ENCODE assay signal across 9 mouse cellular contexts in genomic region chr4:141078510-141079137, GRCm38 (mm10). TPM values are rescaled to one million over a fixed set of nuclear protein-coding genes. Genes with fewer than 3 reads are reported as not detected.
A peak's percentile ranks its signal among the peaks of the same experiment; 100 is the strongest.
DNase-seq lines count a peak whose midpoint lies in the region; ATAC-seq and TF ChIP-seq lines count a peak whose summit lies in the region.
"Had no signal": no experiment of that assay in that cellular context is flagged by ENCODE, and none has a peak within 500 bp of the region (broad histone marks: within the 10 kb centered on the region; RNA-seq: fewer than 3 reads in every experiment).

No protein-coding gene starts in this region.

- no peak overlapping the region for H3K9ac ChIP-seq in lung, embryonic 14.5 days
- no peak overlapping the region for H3K9ac ChIP-seq in intestine, embryonic 14.5 days (ENCODE audit: low read length)

- H3K4me1 ChIP-seq in cerebellum, adult 2 months (ENCODE audit: control insufficient read depth, insufficient read depth, low read length): peaks cover 9% of the 10 kb centered on the region
- peaks cover 7% of the 10 kb centered on the region; the same call in 1 of the 2 replicates for H3K4me1 ChIP-seq in lung, embryonic 14.5 days (ENCODE audit: insufficient read depth)
- peaks cover 10% of the 10 kb centered on the region for H3K4me1 ChIP-seq in intestine, embryonic 14.5 days (replicated peaks; ENCODE audit: control insufficient read depth, insufficient read depth, low read length)

- 66% methylated on average over 18 of the region's 18 CpGs for WGBS in cerebellum, adult 2 months
- WGBS in lung, embryonic 14.5 days: 70% methylated on average over 18 of the region's 18 CpGs
- 76% methylated on average over 18 of the region's 18 CpGs for WGBS in intestine, embryonic 14.5 days

- DNase-seq in cerebellum, adult 2 months: no peak
- DNase-seq in lung, embryonic 14.5 days: no peak
- DNase-seq in lung, postnatal 25 days (ENCODE audit: low spot score): no peak
- no peak for DNase-seq in intestine, embryonic 14.5 days (ENCODE audit: low spot score)
- DNase-seq in urinary bladder, postnatal 25 days (ENCODE audit: low spot score): no peak

- 0 out of 2 replicates have a peak overlapping the region, but pooled peaks have one; percentile 0 for H3K4me2 ChIP-seq in lung, embryonic 14.5 days
- H3K4me2 ChIP-seq in intestine, embryonic 14.5 days (ENCODE audit: low read length): no peak overlapping the region
- H3K4me2 ChIP-seq in myocyte (ENCODE audit: low read depth): no peak overlapping the region

- H3K36me3 ChIP-seq in lung, embryonic 14.5 days (ENCODE audit: insufficient read depth): peaks cover 9% of the 10 kb centered on the region
- peaks cover 10% of the 10 kb centered on the region; the same call in 1 of the 2 replicates for H3K36me3 ChIP-seq in intestine, embryonic 14.5 days (ENCODE audit: control insufficient read depth, insufficient read depth, low read length)
- no peaks in the 10 kb centered on the region for H3K36me3 ChIP-seq in myocyte (ENCODE audit: control insufficient read depth, insufficient read depth)

- ATAC-seq in cerebellum, adult (ENCODE audit: insufficient number of reproducible peaks, low FRiP score, low TSS enrichment): no peak
- no peak for ATAC-seq in lung, embryonic 14.5 days (ENCODE audit: insufficient read depth)
- ATAC-seq in intestine, embryonic 14.5 days (replicated peaks; ENCODE audit: low FRiP score, low TSS enrichment, low read depth): no peak
- ATAC-seq in activated CD4-positive, CD25-positive, alpha-beta regulatory T cell, adult 4 months: no peak

- no peak overlapping the region for H3K27ac ChIP-seq in cerebellum, adult 2 months (ENCODE audit: insufficient read depth, low read length)
- H3K27ac ChIP-seq in lung, embryonic 14.5 days (ENCODE audit: low read depth): no peak overlapping the region
- no peak overlapping the region for H3K27ac ChIP-seq in intestine, embryonic 14.5 days (ENCODE audit: low read depth)

- H3K79me2 ChIP-seq in myocyte (ENCODE audit: control insufficient read depth, insufficient read depth): peaks cover 41% of the 10 kb centered on the region

- no peak for TF ChIP-seq CTCF in cerebellum, adult 2 months (IDR thresholded peaks at IDR 0.05; ENCODE audit: borderline replicate concordance, insufficient read depth, low read depth, low read length)
- TF ChIP-seq CTCF in lung, embryonic 14.5 days (IDR thresholded peaks at IDR 0.05; ENCODE audit: low read depth): no peak

- peak overlapping the region; percentile 97 for H3K4me3 ChIP-seq in cerebellum, adult 2 months (replicated peaks; ENCODE audit: insufficient read depth, low read depth, low read length)
- peak overlapping the region; percentile 98; the same call in 1 of the 2 replicates for H3K4me3 ChIP-seq in lung, embryonic 14.5 days (ENCODE audit: low read depth, low read length)
- peak overlapping the region; percentile 98; the same call in 1 of the 2 replicates for H3K4me3 ChIP-seq in intestine, embryonic 14.5 days (ENCODE audit: low read depth, low read length)
- H3K4me3 ChIP-seq in myocyte: peak overlapping the region; percentile 97

- no peak for TF ChIP-seq POLR2A in cerebellum, adult 2 months (IDR thresholded peaks at IDR 0.05; ENCODE audit: borderline replicate concordance, insufficient read depth, low read length)
- TF ChIP-seq POLR2A in myocyte (IDR thresholded peaks at IDR 0.05; ENCODE audit: insufficient read length, low read depth): no peak

- no peaks in the 10 kb centered on the region for H3K27me3 ChIP-seq in cerebellum, adult 2 months (ENCODE audit: control insufficient read depth, insufficient read depth, low read length)
- no peaks in the 10 kb centered on the region for H3K27me3 ChIP-seq in lung, embryonic 14.5 days (ENCODE audit: insufficient read depth, low read length)
- no peaks in the 10 kb centered on the region for H3K27me3 ChIP-seq in intestine, embryonic 14.5 days (replicated peaks; ENCODE audit: control insufficient read depth, insufficient read depth, low read length)
- H3K27me3 ChIP-seq in myocyte (ENCODE audit: control insufficient read depth, insufficient read depth, insufficient read length): no peaks in the 10 kb centered on the region

- H3ac ChIP-seq in myocyte (ENCODE audit: control insufficient read depth, insufficient read length): peak overlapping the region; percentile 51

- H3K9me3 ChIP-seq in lung, embryonic 14.5 days (ENCODE audit: low read depth, low read length): no peaks in the 10 kb centered on the region
- no peaks in the 10 kb centered on the region for H3K9me3 ChIP-seq in intestine, embryonic 14.5 days (ENCODE audit: control insufficient read depth, low read length)

TF ChIP-seq in myocyte, 11 proteins besides CTCF, POLR2A, EP300 and RAD21:
- no peak for TF ChIP-seq MAX (IDR thresholded peaks at IDR 0.05; ENCODE audit: low read depth)
- TF ChIP-seq POLR2AphosphoS2 (IDR thresholded peaks at IDR 0.05; ENCODE audit: insufficient read length, low read depth): no peak
- no peak for TF ChIP-seq CEBPB (IDR thresholded peaks at IDR 0.05; ENCODE audit: insufficient read depth, poor library complexity, severe bottlenecking)
- TF ChIP-seq USF1 (IDR thresholded peaks at IDR 0.05; ENCODE audit: low read depth): no peak
TF ChIP-seq in myocyte: peak in this region for 0.

RNA-seq across cellular contexts. Expression of gene Necap2, which starts 0.5 kb away (rescaled TPM):
- polyA plus RNA-seq in cerebellum, adult 2 months (2012; rRNA removed): 66.3 and 68.7 TPM in 2 replicates
- 88.9 and 93.6 TPM in 2 replicates for polyA plus RNA-seq in lung, embryonic 14.5 days (2014; fragmentation: Nextera tagmentation; extraction: Ambion mirVana)
- 59.7 and 60.0 TPM in 2 replicates for polyA plus RNA-seq in intestine, embryonic 14.5 days (2014; fragmentation: Nextera tagmentation; extraction: Ambion mirVana)
- polyA plus RNA-seq in myocyte (2012; fragmentation: generic; extraction: Trizol): 85.6 TPM
- 100 to 1,000 TPM in 1 of 2 experiments, 10 to 100 TPM in 1; 85.5 to 101 TPM for polyA plus RNA-seq in activated CD4-positive, CD25-positive, alpha-beta regulatory T cell, adult 4 months (2017; shearing (Covaris generic))

RNA-seq across cellular contexts. Expression of gene Spata21, which starts 9.5 kb away (rescaled TPM):
- 0.21 and 0.48 TPM in 2 replicates for polyA plus RNA-seq in cerebellum, adult 2 months (2012; rRNA removed)
- polyA plus RNA-seq in lung, embryonic 14.5 days (2014; fragmentation: Nextera tagmentation; extraction: Ambion mirVana): 0.20 and 0.34 TPM in 2 replicates
- 0.20 and 0.31 TPM in 2 replicates for polyA plus RNA-seq in intestine, embryonic 14.5 days (2014; fragmentation: Nextera tagmentation; extraction: Ambion mirVana)
- not detected for polyA plus RNA-seq in myocyte (2012; fragmentation: generic; extraction: Trizol)
- polyA plus RNA-seq in activated CD4-positive, CD25-positive, alpha-beta regulatory T cell, adult 4 months (2017; shearing (Covaris generic)): under 1 TPM; 0.29 to 0.88 TPM
- polyA plus RNA-seq: adrenal gland, adult 2 months had no signal

RNA-seq across cellular contexts. Expression of gene Crocc, which starts 18.3 kb away (rescaled TPM):
- 39.4 and 41.3 TPM in 2 replicates for polyA plus RNA-seq in cerebellum, adult 2 months (2012; rRNA removed)
- 7.4 and 9.8 TPM in 2 replicates for polyA plus RNA-seq in lung, embryonic 14.5 days (2014; fragmentation: Nextera tagmentation; extraction: Ambion mirVana)
- 6.6 TPM in 2 replicates for polyA plus RNA-seq in intestine, embryonic 14.5 days (2014; fragmentation: Nextera tagmentation; extraction: Ambion mirVana)
- 3.9 TPM for polyA plus RNA-seq in myocyte (2012; fragmentation: generic; extraction: Trizol)
- 1 to 10 TPM in 1 of 2 experiments, under 1 TPM in 1; 0.98 to 1.4 TPM for polyA plus RNA-seq in activated CD4-positive, CD25-positive, alpha-beta regulatory T cell, adult 4 months (2017; shearing (Covaris generic))
